Mouse (Mus musculus): ENCODE measurements around the gene Rnf26. TPM values are rescaled to one million over a fixed set of nuclear protein-coding genes. Genes with fewer than 3 reads are reported as not detected.
A peak's percentile ranks its signal among the peaks of the same experiment; 100 is the strongest.

Rnf26 gene
- total RNA-seq (2021) = 10 to 100 TPM; 29.7 to 29.8 TPM
- long read RNA-seq, transcript Rnf26-201 (1 exons, 2,724 nt) = major isoform, 61 of 61 reads
- long read RNA-seq, partial matches to known transcripts = 0 of 61 reads
- long read RNA-seq, other reads (novel, unspliced or antisense) = 0 of 61 reads

GRCm38 (mm10) chr9:44113105-44113789, at the start of gene Rnf26, which contains the start of gene Gm49380:
Gene Rnf26 (minus strand): TSS chr9:44113517.
Gene Gm49380 (minus strand): TSS chr9:44113500.
- peak; percentile 94 to 97 for DNase-seq (ENCODE audit: low spot score in 2 of 2)

- no peak for DNase-seq (ENCODE audit: low spot score in 2 of 2)
These were observed 46.6 kb upstream of the Rnf26 start for GRCm38 (mm10) chr9:44159886-44160285.

- DNase-seq (ENCODE audit: low spot score in 2 of 2) = peak in 1 of 2 experiments; percentile 49
These were observed 34.0 kb upstream of the Rnf26 start for GRCm38 (mm10) chr9:44147290-44147689.

GRCm38 (mm10) chr9:44144718-44145060, 31.4 kb upstream of the Rnf26 start:
- DNase-seq (ENCODE audit: low spot score in 2 of 2) = no peak

GRCm38 (mm10) chr9:44144023-44144717, 30.9 kb upstream of the Rnf26 start:
- DNase-seq (ENCODE audit: low spot score in 2 of 2) = no peak

- DNase-seq (ENCODE audit: low spot score in 2 of 2) = no peak
These were observed 30.1 kb upstream of the Rnf26 start for GRCm38 (mm10) chr9:44143421-44143820.

- DNase-seq (ENCODE audit: low spot score in 2 of 2) = no peak
These were observed 28.6 kb upstream of the Rnf26 start for GRCm38 (mm10) chr9:44141951-44142350.

GRCm38 (mm10) chr9:44137846-44138245, 24.5 kb upstream of the Rnf26 start:
- DNase-seq (ENCODE audit: low spot score in 2 of 2) = no peak

GRCm38 (mm10) chr9:44135731-44136411, 22.6 kb upstream of the Rnf26 start:
- DNase-seq (ENCODE audit: low spot score in 2 of 2) = no peak

GRCm38 (mm10) chr9:44134851-44135730, 21.8 kb upstream of the Rnf26 start:
- no peak for DNase-seq (ENCODE audit: low spot score in 2 of 2)

GRCm38 (mm10) chr9:44134101-44134850, 21.0 kb upstream of the Rnf26 start, which contains the start of gene Mcam:
Gene Mcam (plus strand): TSS chr9:44134469.
- DNase-seq (ENCODE audit: low spot score in 2 of 2) = no peak

- no peak for DNase-seq (ENCODE audit: low spot score in 2 of 2)
These were observed 20.0 kb upstream of the Rnf26 start for GRCm38 (mm10) chr9:44133287-44133686.

- DNase-seq (ENCODE audit: low spot score in 2 of 2) = no peak
These were observed 18.9 kb upstream of the Rnf26 start for GRCm38 (mm10) chr9:44132200-44132599.

GRCm38 (mm10) chr9:44131276-44131590, 17.9 kb upstream of the Rnf26 start:
- no peak for DNase-seq (ENCODE audit: low spot score in 2 of 2)

- DNase-seq (ENCODE audit: low spot score in 2 of 2) = no peak
These were observed 17.4 kb upstream of the Rnf26 start for GRCm38 (mm10) chr9:44130581-44131275.

GRCm38 (mm10) chr9:44130034-44130433, 16.7 kb upstream of the Rnf26 start:
- no peak for DNase-seq (ENCODE audit: low spot score in 2 of 2)

- no peak for DNase-seq (ENCODE audit: low spot score in 2 of 2)
These were observed 16.3 kb upstream of the Rnf26 start for GRCm38 (mm10) chr9:44129633-44130032.

- DNase-seq (ENCODE audit: low spot score in 2 of 2) = no peak
These were observed 14.1 kb upstream of the Rnf26 start for GRCm38 (mm10) chr9:44127351-44127801.

- DNase-seq (ENCODE audit: low spot score in 2 of 2) = no peak
These were observed 13.4 kb upstream of the Rnf26 start for GRCm38 (mm10) chr9:44126746-44127145.
